Mouse (Mus musculus) lung, embryonic 16.5 days (tissue): ENCODE results near the gene Kdm7a. TPM values are rescaled to one million over a fixed set of nuclear protein-coding genes. Genes with fewer than 3 reads are reported as not detected.
A peak's percentile ranks its signal among the peaks of the same experiment; 100 is the strongest.

Experiments
- ATAC-seq: fragments of 200-750 bp; cut with Nextera tagmentation; 2 replicates; pipeline ENCODE4 v1.8.0; 2017; ENCODE audit warnings: low read depth, mild to moderate bottlenecking, moderate library complexity
- H3K27ac ChIP-seq: fragments of 300-500 bp; sonication (generic); 2 replicates; pipeline ENCODE4 v1.5.1; 2014; ENCODE audit warnings: mild to moderate bottlenecking, control low read depth, low read length
- H3K27me3 ChIP-seq: fragments of 300-500 bp; sonication (generic); 2 replicates; pipeline ENCODE4 v1.6.1; 2014; ENCODE audit warnings: low read depth, low read length, mixed read lengths; ENCODE audit not compliant: control insufficient read depth, insufficient read depth
- H3K36me3 ChIP-seq: fragments of 300-500 bp; sonication (generic); 2 replicates; pipeline ENCODE4 v1.6.1; 2014; ENCODE audit warnings: low read length; ENCODE audit not compliant: control insufficient read depth, insufficient read depth
- H3K4me1 ChIP-seq: fragments of 300-500 bp; sonication (generic); replicated peaks from 2 replicates; pipeline ENCODE4 v1.6.1; 2014; ENCODE audit warnings: low read length, mixed read lengths; ENCODE audit not compliant: control insufficient read depth, insufficient read depth
- H3K4me2 ChIP-seq: fragments of 300-500 bp; sonication (generic); 2 replicates; pipeline ENCODE4 v1.6.1; 2014; ENCODE audit warnings: low read depth, low read length, control low read depth
- H3K4me3 ChIP-seq: fragments of 300-500 bp; sonication (generic); 2 replicates; pipeline ENCODE4 v1.5.1; 2014; ENCODE audit warnings: mild to moderate bottlenecking, low read length, control low read depth
- H3K9ac ChIP-seq: fragments of 300-500 bp; sonication (generic); 2 replicates; pipeline ENCODE4 v1.6.1; 2014; ENCODE audit warnings: low read length, control low read depth
- H3K9me3 ChIP-seq: fragments of 300-500 bp; sonication (generic); 2 replicates; pipeline ENCODE4 v1.6.1; 2016; ENCODE audit warnings: low read length; ENCODE audit not compliant: control insufficient read depth
- WGBS: fragments of 180-500 bp; shearing (Covaris S2); extraction: QIAGEN DNeasy Blood & Tissue Kit; methylation state at CpG from one replicate; pipeline ENCODE4 v1.1.7; 2014; 5-methylcytosine and 5-hydroxymethylcytosine counted together
- polyA plus RNA-seq: library from polyadenylated mRNA; unstranded; fragments of >200 nt; fragmentation: Nextera tagmentation; extraction: Ambion mirVana; gene quantifications from 2 replicates; pipeline ENCODE4 v1.2.1, GENCODE M21; 2015

The Kdm7a gene
- polyA plus RNA-seq, 1 experiment from 2014 or later, result 7.9 TPM

DNA sequence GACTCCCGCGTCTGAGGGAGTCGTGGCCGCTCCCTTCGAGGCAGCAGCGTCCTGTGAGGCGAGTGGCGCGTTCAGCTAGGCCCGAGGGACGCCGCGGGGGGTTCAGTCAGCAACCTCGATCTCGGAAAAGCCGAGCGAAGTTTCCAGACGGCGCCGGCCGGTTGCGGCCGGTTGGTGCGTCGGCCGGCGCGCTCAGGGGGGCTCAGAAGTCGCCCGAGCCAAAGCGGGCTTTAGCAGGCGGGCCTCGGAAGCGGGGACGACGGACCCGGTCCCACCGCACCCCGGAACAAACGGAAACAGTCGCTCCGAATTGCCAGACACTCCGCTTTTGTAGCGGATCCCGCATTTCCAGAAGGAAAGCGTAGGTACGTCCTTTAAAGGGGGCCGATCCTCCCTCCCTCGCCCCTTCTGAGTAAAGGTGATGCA lies 88.1 kb downstream of the Kdm7a start:
- Histone ChIP-seq H3K4me2 (peak overlapping the region; percentile 82), H3K9me3 (0 out of 2 replicates have a peak, but pooled peaks cover 4% of the 10 kb centered on the region), H3K9ac (peak overlapping the region; percentile 91), H3K4me1 (no peaks in the 10 kb centered on the region), H3K36me3 (no peaks in the 10 kb centered on the region), H3K4me3 (peak overlapping the region; percentile 87), H3K27me3 (no peaks in the 10 kb centered on the region), H3K27ac (peak overlapping the region; percentile 74)
- WGBS, result 9% methylated on average over 49 of the region's 49 CpGs
- ATAC-seq, result no peak

GRCm38 (mm10) chr6:39117584-39118455 lies 88.8 kb downstream of the Kdm7a start, which contains the start of gene Parp12:
Parp12 (minus strand) TSS chr6:39118349.
- 0 out of 2 replicates have a peak, but pooled peaks cover 4% of the 10 kb centered on the region for H3K9me3 ChIP-seq
- H3K27ac ChIP-seq, result peak within 1 kb of the TSS; percentile 74
- peak; percentile 93 for ATAC-seq
- H3K4me3 ChIP-seq, result peak within 1 kb of the TSS; percentile 87
- no peaks in the 10 kb centered on the region for H3K4me1 ChIP-seq
- no peaks in the 10 kb centered on the region for H3K27me3 ChIP-seq
- H3K4me2 ChIP-seq, result peak within 1 kb of the TSS; percentile 82
- under 1% methylated on average over 74 of the region's 101 CpGs for WGBS
- peak within 1 kb of the TSS; percentile 91 for H3K9ac ChIP-seq
- no peaks in the 10 kb centered on the region for H3K36me3 ChIP-seq

- Histone ChIP-seq H3K4me1 (no peaks in the 10 kb centered on the region), H3K27me3 (no peaks in the 10 kb centered on the region; the same call in 1 of the 2 replicates), H3K36me3 (no peaks in the 10 kb centered on the region; the same call in 1 of the 2 replicates), H3K27ac (no peak overlapping the region), H3K9ac (no peak overlapping the region), H3K9me3 (0 out of 2 replicates have a peak, but pooled peaks cover 4% of the 10 kb centered on the region), H3K4me2 (no peak overlapping the region), H3K4me3 (no peak overlapping the region)
- ATAC-seq, result no peak
- 85% methylated on average over 1 of the region's 1 CpGs for WGBS
Measured at GRCm38 (mm10) chr6:39115438-39115837, 91.2 kb downstream of the Kdm7a start.

- no peaks in the 10 kb centered on the region for H3K9me3 ChIP-seq
- no peak for ATAC-seq
- H3K27me3 ChIP-seq, result no peaks in the 10 kb centered on the region; the same call in 1 of the 2 replicates
- no peak overlapping the region for H3K4me2 ChIP-seq
- no peak overlapping the region for H3K4me3 ChIP-seq
- WGBS, result 79% methylated on average over 3 of the region's 3 CpGs
- H3K27ac ChIP-seq, result no peak overlapping the region
- no peaks in the 10 kb centered on the region for H3K4me1 ChIP-seq
- no peaks in the 10 kb centered on the region; the same call in 1 of the 2 replicates for H3K36me3 ChIP-seq
- no peak overlapping the region for H3K9ac ChIP-seq
Measured at GRCm38 (mm10) chr6:39113141-39113540, 93.4 kb downstream of the Kdm7a start.

DNA sequence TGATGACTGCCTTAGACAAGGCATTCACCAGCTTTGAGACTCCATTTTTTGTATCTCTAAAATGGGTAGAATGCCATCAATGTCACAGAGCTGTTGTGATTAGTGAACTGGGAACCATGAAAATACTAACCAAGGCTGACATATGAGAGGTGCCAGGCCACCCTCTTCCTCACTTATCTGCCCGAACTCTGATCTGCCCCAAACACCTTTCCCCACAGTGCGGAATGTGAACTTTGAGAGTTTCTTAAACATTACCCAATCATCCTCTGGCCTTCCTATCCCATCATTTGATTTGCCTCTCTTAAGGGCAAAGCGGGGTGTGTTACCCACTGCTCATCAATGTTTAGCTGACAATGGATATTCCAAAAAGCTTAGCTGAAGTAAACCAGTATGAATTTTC lies 93.9 kb downstream of the Kdm7a start:
- no peak for ATAC-seq
- H3K27me3 ChIP-seq, result no peaks in the 10 kb centered on the region; the same call in 1 of the 2 replicates
- H3K4me3 ChIP-seq, result no peak overlapping the region
- no peaks in the 10 kb centered on the region for H3K4me1 ChIP-seq
- no peaks in the 10 kb centered on the region; the same call in 1 of the 2 replicates for H3K36me3 ChIP-seq
- no peak overlapping the region for H3K4me2 ChIP-seq
- H3K9me3 ChIP-seq, result no peaks in the 10 kb centered on the region
- whole genome bisulfite sequencing, result 77% methylated on average over 3 of the region's 3 CpGs
- H3K9ac ChIP-seq, result no peak overlapping the region
- H3K27ac ChIP-seq, result no peak overlapping the region

DNA sequence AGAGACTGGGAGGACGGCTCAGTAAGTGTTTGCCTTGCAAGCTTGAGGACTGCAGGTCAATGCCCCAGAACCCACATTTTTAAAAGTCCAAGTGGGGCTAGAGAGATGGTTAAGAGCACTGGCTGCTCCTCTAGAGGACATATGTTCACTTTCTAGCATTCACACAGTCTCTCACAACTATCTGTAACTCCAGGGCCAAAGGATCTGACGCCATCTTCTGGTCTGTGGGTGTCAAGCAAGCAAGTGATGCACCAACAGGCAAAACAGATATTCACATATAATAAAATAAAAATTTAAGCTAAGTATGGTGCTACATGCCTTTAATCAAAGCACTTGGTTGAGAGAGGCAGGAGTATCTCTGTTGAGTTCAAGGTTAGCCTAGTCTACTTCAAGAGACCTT lies 99.8 kb downstream of the Kdm7a start:
- H3K27me3 ChIP-seq, result no peaks in the 10 kb centered on the region; the same call in 1 of the 2 replicates
- no peaks in the 10 kb centered on the region; the same call in 1 of the 2 replicates for H3K36me3 ChIP-seq
- WGBS, result 51% methylated on average over 2 of the region's 2 CpGs
- H3K9me3 ChIP-seq, result no peaks in the 10 kb centered on the region
- no peak overlapping the region for H3K4me2 ChIP-seq
- ATAC-seq, result no peak
- no peaks in the 10 kb centered on the region for H3K4me1 ChIP-seq
- H3K27ac ChIP-seq, result no peak overlapping the region
- H3K4me3 ChIP-seq, result no peak overlapping the region
- H3K9ac ChIP-seq, result no peak overlapping the region

- H3K27ac ChIP-seq, result no peak overlapping the region
- no peak overlapping the region for H3K4me2 ChIP-seq
- no peak overlapping the region for H3K9ac ChIP-seq
- H3K27me3 ChIP-seq, result no peaks in the 10 kb centered on the region
- ATAC-seq, result no peak
- no peaks in the 10 kb centered on the region for H3K4me1 ChIP-seq
- H3K9me3 ChIP-seq, result no peaks in the 10 kb centered on the region
- H3K36me3 ChIP-seq, result no peaks in the 10 kb centered on the region
- 75% methylated on average over 4 of the region's 4 CpGs for WGBS
- H3K4me3 ChIP-seq, result no peak overlapping the region
Measured at GRCm38 (mm10) chr6:39104631-39105030, 102.0 kb downstream of the Kdm7a start.

Other genes starting within 250 kb of the Kdm7a start
- 9.5 and 10.2 TPM in 2 replicates for gene Parp12, start 88.4 kb downstream of the Kdm7a start, polyA plus RNA-seq
- gene Slc37a3, start 170.9 kb upstream of the Kdm7a start, polyA plus RNA-seq, result 37.6 and 40.4 TPM in 2 replicates
- gene Rab19, start 174.4 kb upstream of the Kdm7a start, polyA plus RNA-seq, result 5.6 and 6.6 TPM in 2 replicates
- 60.4 and 68.9 TPM in 2 replicates for gene Mkrn1, start 213.7 kb upstream of the Kdm7a start, polyA plus RNA-seq